Mouse (Mus musculus) CH12.LX (cell line): Measurements from ENCODE around the gene Dennd1a. TPM values are rescaled to one million over a fixed set of nuclear protein-coding genes. Genes with fewer than 3 reads are reported as not detected.

Experiments used
- DNase-seq: peaks from one replicate; pipeline ENCODE4 v3.0.0-alpha.2; 2013; ENCODE audit errors: extremely low read depth
- H3K27ac ChIP-seq: 2 replicates; pipeline ENCODE4 v1.5.1; 2012; ENCODE audit warnings: low read depth, mild to moderate bottlenecking, control low read depth, moderate library complexity; ENCODE audit not compliant: insufficient read depth
- H3K27me3 ChIP-seq: replicated peaks from 2 replicates; pipeline ENCODE3; 2012; ENCODE audit warnings: inconsistent platforms
- H3K36me3 ChIP-seq, 2 experiments: replicated peaks in 1 of 2; 2 replicates each; pipeline versions ENCODE3 to v1.6.1; 2012; ENCODE audit warnings: inconsistent platforms in 1 of 2, low read length in 1 of 2, mild to moderate bottlenecking in 1 of 2, mixed read lengths in 1 of 2, moderate library complexity in 1 of 2; ENCODE audit not compliant: control insufficient read depth in 1 of 2, insufficient read depth in 1 of 2
- H3K4me1 ChIP-seq, 2 experiments: 2 replicates each; pipeline ENCODE4 v1.6.1; 2012; ENCODE audit warnings: inconsistent platforms in 1 of 2, moderate library complexity in 1 of 2; ENCODE audit not compliant: insufficient read depth in 2 of 2, control insufficient read depth in 1 of 2
- H3K4me2 ChIP-seq: 2 replicates; pipeline ENCODE4 v1.6.1; 2012; ENCODE audit warnings: low read depth, mild to moderate bottlenecking, control low read depth; ENCODE audit not compliant: poor library complexity, insufficient read depth, severe bottlenecking
- H3K4me3 ChIP-seq, 3 experiments: fragments of 150-350 bp in 1 of 3; sonication (generic) in 1 of 3; replicated peaks in 1 of 3; 2 replicates each; pipeline versions ENCODE3 to v1.5.1; 2011 to 2012; ENCODE audit warnings: low read depth in 2 of 3, low read length in 2 of 3, mild to moderate bottlenecking in 2 of 3, moderate library complexity in 2 of 3, control low read depth in 1 of 3, improper control_type of control experiment in 1 of 3, inconsistent platforms in 1 of 3, mixed read lengths in 1 of 3; ENCODE audit not compliant: poor library complexity in 1 of 3
- H3K79me2 ChIP-seq: replicated peaks from 2 replicates; pipeline ENCODE4 v1.6.1; 2012; ENCODE audit warnings: mild to moderate bottlenecking, moderate library complexity; ENCODE audit not compliant: control insufficient read depth, poor library complexity, insufficient read depth, severe bottlenecking; ENCODE audit errors: extremely low read depth
- H3K9ac ChIP-seq: 2 replicates; pipeline ENCODE4 v1.6.1; 2012; ENCODE audit warnings: low read depth, mild to moderate bottlenecking, control low read depth, moderate library complexity; ENCODE audit not compliant: insufficient read depth
- H3K9me3 ChIP-seq: replicated peaks from 2 replicates; pipeline ENCODE3; 2012; ENCODE audit warnings: low read length, inconsistent platforms, mixed read lengths
- BHLHE40 ChIP-seq: IDR thresholded peaks from 2 replicates; pipeline ENCODE4 v1.6.1; 2011; ENCODE audit warnings: mild to moderate bottlenecking, low read depth, low read length, improper control_type of control experiment
- CHD1 ChIP-seq: IDR thresholded peaks from 2 replicates; pipeline ENCODE4 v1.6.1; 2012; ENCODE audit warnings: low read depth, low read length, improper control_type of control experiment, inconsistent platforms
- CHD2 ChIP-seq: IDR thresholded peaks from 2 replicates; pipeline ENCODE4 v1.6.1; 2011; ENCODE audit warnings: low read length, improper control_type of control experiment
- CTCF ChIP-seq, 2 experiments: IDR thresholded peaks in 1 of 2; conservative IDR thresholded peaks in 1 of 2; 2 replicates each; pipeline ENCODE4 v1.5.1; 2011 to 2012; ENCODE audit warnings: low read depth in 2 of 2, low read length in 2 of 2, improper control_type of control experiment in 1 of 2, inconsistent platforms in 1 of 2, mild to moderate bottlenecking in 1 of 2, moderate library complexity in 1 of 2
- E2F4 ChIP-seq: IDR thresholded peaks from 2 replicates; pipeline ENCODE4 v1.6.1; 2011; ENCODE audit warnings: low read depth, low read length, improper control_type of control experiment; ENCODE audit not compliant: insufficient replicate concordance
- ELF1 ChIP-seq: IDR thresholded peaks from 2 replicates; pipeline ENCODE4 v1.6.1; 2014; ENCODE audit warnings: low read depth, mild to moderate bottlenecking, inconsistent platforms, low read length, improper control_type of control experiment
- EP300 ChIP-seq: IDR thresholded peaks from 2 replicates; pipeline ENCODE4 v1.6.1; 2011; ENCODE audit warnings: low read length, improper control_type of control experiment
- ETS1 ChIP-seq: conservative IDR thresholded peaks from 2 replicates; pipeline ENCODE4 v1.6.1; 2012; ENCODE audit warnings: low read depth, mild to moderate bottlenecking, inconsistent platforms, low read length, improper control_type of control experiment, moderate library complexity
- GABPA ChIP-seq: IDR thresholded peaks from 2 replicates; pipeline ENCODE4 v1.6.1; 2012; ENCODE audit warnings: low read depth, low read length, improper control_type of control experiment, inconsistent platforms; ENCODE audit not compliant: insufficient replicate concordance
- HCFC1 ChIP-seq: IDR thresholded peaks from 2 replicates; pipeline ENCODE4 v1.6.1; 2012; ENCODE audit warnings: low read depth, mild to moderate bottlenecking, inconsistent platforms, low read length, improper control_type of control experiment
- JUN ChIP-seq: IDR thresholded peaks from 2 replicates; pipeline ENCODE4 v1.6.1; 2011; ENCODE audit warnings: low read depth, mild to moderate bottlenecking, low read length, improper control_type of control experiment, moderate library complexity; ENCODE audit not compliant: insufficient read depth
- JUND ChIP-seq: conservative IDR thresholded peaks from 2 replicates; pipeline ENCODE4 v1.6.1; 2011; ENCODE audit warnings: low read depth, low read length, improper control_type of control experiment
- KAT2A ChIP-seq: IDR thresholded peaks from 2 replicates; pipeline ENCODE4 v1.6.1; 2012; ENCODE audit warnings: low read length, improper control_type of control experiment, inconsistent platforms; ENCODE audit not compliant: insufficient replicate concordance
- MAFK ChIP-seq: IDR thresholded peaks from 2 replicates; pipeline ENCODE4 v1.6.1; 2011; ENCODE audit warnings: low read length, improper control_type of control experiment; ENCODE audit not compliant: insufficient replicate concordance
- MEF2A ChIP-seq: IDR thresholded peaks from 2 replicates; pipeline ENCODE4 v1.6.1; 2014; ENCODE audit warnings: low read depth, mild to moderate bottlenecking, inconsistent platforms, low read length, improper control_type of control experiment, borderline replicate concordance
- MXI1 ChIP-seq: IDR thresholded peaks from 2 replicates; pipeline ENCODE4 v1.6.1; 2011; ENCODE audit warnings: mild to moderate bottlenecking, low read depth, low read length, improper control_type of control experiment
- MYC ChIP-seq: IDR thresholded peaks from 2 replicates; pipeline ENCODE4 v1.6.1; 2011; ENCODE audit warnings: low read depth, mild to moderate bottlenecking, improper control_type of control experiment, low read length
- NRF1 ChIP-seq: IDR thresholded peaks from 2 replicates; pipeline ENCODE4 v1.6.1; 2014; ENCODE audit warnings: low read depth, mild to moderate bottlenecking, inconsistent platforms, low read length, improper control_type of control experiment, moderate library complexity
- PAX5 ChIP-seq: IDR thresholded peaks from 2 replicates; pipeline ENCODE4 v1.6.1; 2012; ENCODE audit warnings: low read length, inconsistent platforms, mixed read lengths
- POLR2A ChIP-seq: IDR thresholded peaks from 2 replicates; pipeline ENCODE4 v1.6.1; 2011; ENCODE audit warnings: low read depth, mild to moderate bottlenecking, improper control_type of control experiment, low read length
- POLR2AphosphoS2 ChIP-seq: IDR thresholded peaks from 2 replicates; pipeline ENCODE4 v1.6.1; 2011; ENCODE audit warnings: low read depth, low read length, improper control_type of control experiment
- RAD21 ChIP-seq: IDR thresholded peaks from 2 replicates; pipeline ENCODE4 v1.6.1; 2011; ENCODE audit warnings: low read depth, mild to moderate bottlenecking, low read length, improper control_type of control experiment, moderate library complexity
- TBP ChIP-seq: conservative IDR thresholded peaks from 2 replicates; pipeline ENCODE4 v1.6.1; 2011; ENCODE audit warnings: low read depth, low read length, improper control_type of control experiment
- TCF12 ChIP-seq: IDR thresholded peaks from 2 replicates; pipeline ENCODE4 v1.6.1; 2014; ENCODE audit warnings: low read depth, mild to moderate bottlenecking, inconsistent platforms, low read length, improper control_type of control experiment
- USF2 ChIP-seq: conservative IDR thresholded peaks from 2 replicates; pipeline ENCODE4 v1.6.1; 2011; ENCODE audit warnings: low read depth, low read length, improper control_type of control experiment
- ZC3H11A ChIP-seq: IDR thresholded peaks from 2 replicates; pipeline ENCODE4 v1.6.1; 2012; ENCODE audit warnings: low read depth, mild to moderate bottlenecking, inconsistent platforms, low read length, improper control_type of control experiment
- ZMIZ1 ChIP-seq: IDR thresholded peaks from 2 replicates; pipeline ENCODE4 v1.6.1; 2012; ENCODE audit warnings: low read depth, mild to moderate bottlenecking, inconsistent platforms, low read length, improper control_type of control experiment
- ZNF384 ChIP-seq: IDR thresholded peaks from 2 replicates; pipeline ENCODE4 v1.6.1; 2012; ENCODE audit warnings: low read depth, low read length, improper control_type of control experiment, inconsistent platforms
- dilution Hi-C: fragments of 300-500 bp; cut with MboI; formaldehyde crosslinking; loops from 2 replicates; pipeline ENCODE4 v1.14.3; 2020; ENCODE audit warnings: low sequenced_read_pairs; ENCODE audit not compliant: extremely low pct_unique_long_range_greater_than_20kb, extremely low pct_ligation_motif_present
- in situ Hi-C: fragments of 300-500 bp; cut with MboI; formaldehyde crosslinking; loops from 3 replicates; pipeline ENCODE4 v1.14.3; 2019; ENCODE audit warnings: low sequenced_read_pairs, low pct_ligation_motif_present, low pct_unique_long_range_greater_than_20kb, mixed read lengths
- polyA plus RNA-seq: library from polyadenylated mRNA; unstranded; fragments of >175 nt; gene quantifications from 2 replicates; pipeline ENCODE4 v1.2.1, GENCODE M21; 2012; ENCODE audit warnings: low read depth; ENCODE audit not compliant: insufficient read length
- total RNA-seq, 2 experiments: library from RNA; depleted of rRNA; stranded (reverse); fragments of 300-350 nt in 1 of 2; fragments of >200 nt in 1 of 2; gene quantifications; 2 replicates each; pipeline ENCODE4 v1.2.3; 2012 to 2014

The Dennd1a gene
- total and polyA plus RNA-seq, 3 experiments: 2.7 to 7.3 (median 4.3) TPM

DNA sequence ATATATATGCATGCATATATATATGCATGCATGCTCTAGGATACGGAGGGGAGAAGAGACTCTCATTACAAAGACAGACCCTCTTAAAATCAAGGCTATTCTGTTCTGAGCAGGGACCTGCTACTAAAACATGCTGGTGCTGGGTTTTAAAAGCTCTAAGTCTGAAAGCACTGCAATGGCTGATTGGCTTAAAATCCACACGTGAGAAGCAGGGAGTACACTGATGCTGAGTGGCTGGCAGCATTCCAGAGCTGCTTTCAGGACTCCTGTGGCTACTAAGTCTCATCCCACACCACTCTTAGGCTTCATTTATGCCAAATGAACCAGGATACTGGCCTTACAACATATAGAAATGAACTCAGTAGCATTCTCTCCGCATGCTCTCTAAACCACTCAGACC is 151.8 kb downstream of the Dennd1a start:
- TF ChIP-seq ZC3H11A (no peak), EP300 (no peak), ELF1 (no peak), JUND (no peak), HCFC1 (no peak), ZNF384 (no peak), ZMIZ1 (no peak), USF2 (no peak), JUN (no peak), MXI1 (no peak), MAFK (no peak), POLR2AphosphoS2 (no peak), GABPA (no peak), CHD2 (no peak)
- Histone ChIP-seq H3K36me3 (peaks cover 0 to 3% of the 10 kb centered on the region in 2 experiments), H3K27me3 (no peaks in the 10 kb centered on the region), H3K9me3 (no peaks in the 10 kb centered on the region), H3K4me1 (peaks cover 0 to 2% of the 10 kb centered on the region in 2 experiments; a peak in 1 of 4 replicates), H3K4me2 (no peak overlapping the region), H3K4me3 (no peak overlapping the region), H3K79me2 (no peaks in the 10 kb centered on the region), H3K9ac (no peak overlapping the region), H3K27ac (no peak overlapping the region)
- in situ Hi-C loops: no loop called here
- dilution Hi-C loops: no loop called here
- DNase-seq: no peak

DNA sequence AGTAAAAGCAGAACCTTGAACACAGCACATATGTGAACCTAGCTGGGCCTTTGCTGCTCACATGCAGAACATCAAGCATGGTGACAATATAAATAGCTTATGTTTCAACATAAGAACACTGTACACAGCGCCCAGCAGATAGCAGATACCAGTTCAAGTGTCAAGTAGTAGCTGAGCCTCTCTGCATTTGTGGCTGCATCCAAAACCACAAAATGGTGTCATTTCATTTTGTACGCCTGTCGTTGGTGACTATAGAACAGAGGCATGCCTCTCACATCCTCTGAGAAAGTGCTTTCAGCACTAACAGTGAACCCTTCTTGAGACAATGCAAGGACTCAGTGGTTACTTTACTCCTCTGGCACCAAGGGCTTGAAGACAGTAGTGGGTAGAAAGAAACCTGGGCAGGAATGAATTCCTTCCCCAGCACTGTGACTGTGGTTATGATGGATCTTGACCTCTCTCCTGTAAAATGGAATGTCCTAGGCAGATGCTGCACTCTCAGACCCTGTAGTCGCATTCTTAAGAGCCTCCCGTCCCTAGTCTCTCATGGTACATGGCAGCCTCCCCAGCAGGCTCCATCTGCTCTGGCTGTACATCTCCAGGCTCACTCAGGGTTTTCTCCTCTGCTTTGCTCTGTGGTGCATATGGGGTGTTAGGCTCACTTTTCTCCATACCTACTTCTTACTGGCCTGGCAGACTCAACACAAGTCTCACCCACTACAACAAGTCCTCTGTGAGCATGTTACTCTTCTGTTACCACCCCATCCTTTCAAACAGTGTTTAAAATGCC is 154.0 kb downstream of the Dennd1a start:
- Histone ChIP-seq H3K4me1 (peaks cover 0 to 2% of the 10 kb centered on the region in 2 experiments; a peak in 1 of 4 replicates), H3K27me3 (no peaks in the 10 kb centered on the region), H3K4me3 (no peak overlapping the region), H3K9ac (no peak overlapping the region), H3K36me3 (peaks cover 0 to 3% of the 10 kb centered on the region in 2 experiments), H3K27ac (no peak overlapping the region), H3K4me2 (no peak overlapping the region), H3K79me2 (no peaks in the 10 kb centered on the region), H3K9me3 (no peaks in the 10 kb centered on the region)
- no peak for TF ChIP-seq TBP
- no peak for TF ChIP-seq CTCF (conservative IDR thresholded peaks at IDR 0.05 in 1 of 2, IDR thresholded peaks at IDR 0.05 in 1 of 2; ENCODE audit: low read depth in 2 of 2, low read length in 2 of 2)
- TF ChIP-seq EP300: no peak
- TF ChIP-seq PAX5: no peak
- TF ChIP-seq ZNF384: no peak
- TF ChIP-seq ETS1: no peak
- no peak for TF ChIP-seq RAD21
- no peak for TF ChIP-seq JUND
- no peak for TF ChIP-seq ZMIZ1
- TF ChIP-seq MYC: no peak
- no peak for TF ChIP-seq KAT2A
- no peak for TF ChIP-seq TCF12
- no peak for TF ChIP-seq BHLHE40
- TF ChIP-seq POLR2A: no peak
- no peak for TF ChIP-seq MEF2A
- TF ChIP-seq E2F4: no peak
- no peak for TF ChIP-seq NRF1
- no peak for TF ChIP-seq CHD1
- DNase-seq: no peak
- in situ Hi-C loops: no loop called here
- dilution Hi-C loops: no loop called here
